Mouse (Mus musculus) MEL (cell line): ENCODE measurements around the gene Sectm1b. TPM values are rescaled to one million over a fixed set of nuclear protein-coding genes. Genes with fewer than 3 reads are reported as not detected.

ENCODE experiments used
- DNase-seq: peaks from one replicate; pipeline ENCODE4 v3.0.0; 2011; ENCODE audit warnings: low read depth, low spot score
- H3K27ac ChIP-seq: 2 replicates; pipeline ENCODE4 v1.5.1; 2012; ENCODE audit warnings: low read depth, mild to moderate bottlenecking, control low read depth, low read length, moderate library complexity; ENCODE audit not compliant: control insufficient read depth
- H3K27me3 ChIP-seq, 2 experiments: fragments of 150-350 bp in 1 of 2; sonication (generic) in 1 of 2; 2 replicates each; pipeline ENCODE4 v1.6.1; 2012; ENCODE audit warnings: low read length in 2 of 2, mild to moderate bottlenecking in 2 of 2, improper control_type of control experiment in 1 of 2, moderate library complexity in 1 of 2; ENCODE audit not compliant: insufficient read depth in 2 of 2, control insufficient read depth in 1 of 2
- H3K36me3 ChIP-seq, 2 experiments: 2 replicates each; pipeline ENCODE4 v1.6.1; 2012 to 2014; ENCODE audit warnings: low read length in 2 of 2, improper control_type of control experiment in 1 of 2, inconsistent platforms in 1 of 2, mild to moderate bottlenecking in 1 of 2; ENCODE audit not compliant: insufficient read depth in 2 of 2, control insufficient read depth in 1 of 2
- H3K4me1 ChIP-seq, 2 experiments: fragments of 150-350 bp in 1 of 2; sonication (generic) in 1 of 2; 2 replicates each; pipeline ENCODE4 v1.6.1; 2012; ENCODE audit warnings: low read length in 2 of 2, improper control_type of control experiment in 1 of 2, mild to moderate bottlenecking in 1 of 2; ENCODE audit not compliant: insufficient read depth in 2 of 2, control insufficient read depth in 1 of 2
- H3K4me3 ChIP-seq, 2 experiments: fragments of 150-350 bp in 1 of 2; sonication (generic) in 1 of 2; 2 replicates each; pipeline ENCODE4 v1.5.1; 2012; ENCODE audit warnings: low read depth in 2 of 2, low read length in 2 of 2, mild to moderate bottlenecking in 2 of 2, moderate library complexity in 2 of 2, control low read depth in 1 of 2, improper control_type of control experiment in 1 of 2; ENCODE audit not compliant: control insufficient read depth in 1 of 2, insufficient read depth in 1 of 2
- H3K79me2 ChIP-seq: 2 replicates; pipeline ENCODE4 v1.6.1; 2012; ENCODE audit warnings: mild to moderate bottlenecking, low read length, moderate library complexity; ENCODE audit not compliant: control insufficient read depth, poor library complexity, insufficient read depth
- H3K9ac ChIP-seq: 2 replicates; pipeline ENCODE4 v1.6.1; 2012; ENCODE audit warnings: low read depth, mild to moderate bottlenecking, control low read depth, low read length, moderate library complexity; ENCODE audit not compliant: control insufficient read depth, poor library complexity, severe bottlenecking
- H3K9me3 ChIP-seq: fragments of 150-350 bp; sonication (generic); replicated peaks from 2 replicates; pipeline ENCODE4 v1.6.1; 2012; ENCODE audit warnings: mild to moderate bottlenecking, low read length, improper control_type of control experiment, moderate library complexity; ENCODE audit not compliant: insufficient read depth
- CHD2 ChIP-seq: IDR thresholded peaks from 2 replicates; pipeline ENCODE4 v1.6.1; 2011; ENCODE audit warnings: low read length, improper control_type of control experiment
- CTCF ChIP-seq, 3 experiments: IDR thresholded peaks in 2 of 3; conservative IDR thresholded peaks in 1 of 3; 2 replicates each; pipeline ENCODE4 v1.5.1; 2011 to 2012; ENCODE audit warnings: low read length in 3 of 3, low read depth in 2 of 3, mild to moderate bottlenecking in 2 of 3, improper control_type of control experiment in 1 of 3, inconsistent platforms in 1 of 3, mixed read lengths in 1 of 3, moderate library complexity in 1 of 3; ENCODE audit not compliant: control insufficient read depth in 1 of 3, insufficient read depth in 1 of 3, poor library complexity in 1 of 3, severe bottlenecking in 1 of 3
- ELF1 ChIP-seq: IDR thresholded peaks from 2 replicates; pipeline ENCODE4 v1.6.1; 2014; ENCODE audit warnings: low read depth, mild to moderate bottlenecking, inconsistent platforms, low read length, improper control_type of control experiment, moderate library complexity
- GABPA ChIP-seq: IDR thresholded peaks from 2 replicates; pipeline ENCODE4 v1.6.1; 2012; ENCODE audit warnings: low read depth, mild to moderate bottlenecking, inconsistent platforms, low read length, improper control_type of control experiment, moderate library complexity
- MAFK ChIP-seq: IDR thresholded peaks from 2 replicates; pipeline ENCODE4 v1.6.1; 2011; ENCODE audit warnings: low read depth, mild to moderate bottlenecking, low read length, improper control_type of control experiment, borderline replicate concordance
- MEF2A ChIP-seq: IDR thresholded peaks from 2 replicates; pipeline ENCODE4 v1.6.1; 2014; ENCODE audit warnings: low read depth, mild to moderate bottlenecking, inconsistent platforms, low read length, improper control_type of control experiment; ENCODE audit not compliant: poor library complexity, insufficient replicate concordance, severe bottlenecking; ENCODE audit errors: extremely low read depth
- NELFE ChIP-seq: IDR thresholded peaks from 2 replicates; pipeline ENCODE4 v1.6.1; 2011; ENCODE audit warnings: low read depth, low read length, improper control_type of control experiment
- NRF1 ChIP-seq: IDR thresholded peaks from 2 replicates; pipeline ENCODE4 v1.6.1; 2014; ENCODE audit warnings: low read depth, mild to moderate bottlenecking, inconsistent platforms, low read length, improper control_type of control experiment, moderate library complexity; ENCODE audit not compliant: poor library complexity, insufficient read depth, severe bottlenecking
- POLR2AphosphoS2 ChIP-seq: IDR thresholded peaks from 2 replicates; pipeline ENCODE4 v1.6.1; 2011; ENCODE audit warnings: low read length, improper control_type of control experiment
- SIN3A ChIP-seq: IDR thresholded peaks from 2 replicates; pipeline ENCODE4 v1.6.1; 2012; ENCODE audit warnings: low read length, improper control_type of control experiment, inconsistent platforms
- TAL1 ChIP-seq: IDR thresholded peaks from 2 replicates; pipeline ENCODE4 v1.6.1; 2012; ENCODE audit warnings: mild to moderate bottlenecking, inconsistent platforms, low read length, moderate library complexity, mixed read lengths
- TBP ChIP-seq: IDR thresholded peaks from 2 replicates; pipeline ENCODE4 v1.8.0; 2011; ENCODE audit warnings: low read depth, low read length, improper control_type of control experiment
- UBTF ChIP-seq: IDR thresholded peaks from 2 replicates; pipeline ENCODE4 v1.6.1; 2012; ENCODE audit warnings: low read depth, mild to moderate bottlenecking, inconsistent platforms, low read length, improper control_type of control experiment, moderate library complexity, borderline replicate concordance; ENCODE audit not compliant: insufficient read depth
- USF1 ChIP-seq: IDR thresholded peaks from 2 replicates; pipeline ENCODE4 v1.6.1; 2014; ENCODE audit warnings: low read depth, mild to moderate bottlenecking, inconsistent platforms, low read length, improper control_type of control experiment, moderate library complexity
- ZC3H11A ChIP-seq: IDR thresholded peaks from 2 replicates; pipeline ENCODE4 v1.6.1; 2012; ENCODE audit warnings: low read depth, mild to moderate bottlenecking, inconsistent platforms, low read length, improper control_type of control experiment
- ZMIZ1 ChIP-seq: IDR thresholded peaks from 2 replicates; pipeline ENCODE4 v1.6.1; 2012; ENCODE audit warnings: low read depth, mild to moderate bottlenecking, inconsistent platforms, low read length, improper control_type of control experiment, moderate library complexity
- polyA plus RNA-seq, 2 experiments: library from polyadenylated mRNA; stranded (reverse) in 1 of 2; unstranded in 1 of 2; fragments of >175 nt in 1 of 2; fragments of >200 nt in 1 of 2; gene quantifications; 2 replicates each; pipeline versions ENCODE4 v1.2.1 to v1.2.4; 2012; ENCODE audit warnings: low replicate concordance in 2 of 2, low read depth in 1 of 2; ENCODE audit not compliant: insufficient read length in 2 of 2, insufficient read depth in 1 of 2, missing spikeins in 1 of 2
- total RNA-seq: library from RNA; depleted of rRNA; stranded (reverse); fragments of 300-350 nt; gene quantifications from 2 replicates; pipeline ENCODE4 v1.2.3, GENCODE M21; 2012

The Sectm1b gene
- total and polyA plus RNA-seq, 3 experiments = 0.14 TPM; not detected in 2

DNA sequence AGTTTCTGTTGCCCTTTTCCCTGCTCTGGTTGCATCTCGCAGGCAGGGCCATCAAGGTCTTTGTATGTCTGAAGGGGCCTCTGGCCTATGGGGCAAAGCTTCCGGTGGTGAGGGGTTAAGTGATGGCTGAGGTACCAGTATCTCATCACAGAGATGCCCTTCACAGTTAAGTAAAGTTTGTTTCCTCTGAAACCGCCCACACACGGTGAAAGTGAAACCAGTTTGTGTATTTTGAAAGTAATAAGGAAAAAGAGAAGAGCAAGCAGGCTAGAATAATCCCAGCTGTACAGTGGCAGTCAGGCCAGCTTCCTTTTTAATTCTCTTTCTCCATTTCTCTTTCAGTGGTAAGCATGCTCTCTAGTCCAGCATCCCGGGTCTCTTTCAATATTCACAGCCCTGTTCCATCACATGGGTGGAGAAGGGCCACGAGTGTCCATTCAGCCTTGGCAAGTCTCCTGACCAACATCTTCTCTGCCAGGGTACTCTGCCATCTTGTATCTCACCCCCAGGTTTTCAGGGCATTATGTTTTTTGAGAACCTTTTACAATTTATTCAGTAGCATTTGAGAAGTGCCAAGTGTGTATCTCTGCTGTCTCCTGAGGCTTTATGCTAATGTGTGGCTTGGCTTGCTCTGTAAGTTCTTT is 19.6 kb upstream of the Sectm1b start:
- Histone ChIP-seq H3K4me3 (peak overlapping the region; percentile 7 to 33; a peak in 3 of 4 replicates), H3K36me3 (peaks cover 0 to 2% of the 10 kb centered on the region in 2 experiments; a peak in 1 of 4 replicates), H3K9me3 (no peaks in the 10 kb centered on the region)
- TF ChIP-seq ZC3H11A (no peak), CHD2 (no peak), GABPA (no peak), TBP (no peak), CTCF (IDR thresholded peaks at IDR 0.05 in 2 of 3, conservative IDR thresholded peaks at IDR 0.05 in 1 of 3; ENCODE audit: control insufficient read depth in 1 of 3, insufficient read depth in 1 of 3, low read depth in 2 of 3, low read length in 3 of 3, poor library complexity in 1 of 3, severe bottlenecking in 1 of 3) (no peak), POLR2AphosphoS2 (no peak), ELF1 (no peak), NELFE (no peak)
- TF ChIP-seq, all 39 proteins: peak for 0
- no peaks in the 10 kb centered on the region; a peak in 1 of 4 replicates for H3K27me3 ChIP-seq
- peaks cover 3 to 9% of the 10 kb centered on the region in 2 experiments; a peak in 3 of 4 replicates for H3K4me1 ChIP-seq
- H3K27ac ChIP-seq = no peak overlapping the region
- DNase-seq = no peak
- H3K79me2 ChIP-seq = no peaks in the 10 kb centered on the region
- H3K9ac ChIP-seq = no peak overlapping the region

DNA sequence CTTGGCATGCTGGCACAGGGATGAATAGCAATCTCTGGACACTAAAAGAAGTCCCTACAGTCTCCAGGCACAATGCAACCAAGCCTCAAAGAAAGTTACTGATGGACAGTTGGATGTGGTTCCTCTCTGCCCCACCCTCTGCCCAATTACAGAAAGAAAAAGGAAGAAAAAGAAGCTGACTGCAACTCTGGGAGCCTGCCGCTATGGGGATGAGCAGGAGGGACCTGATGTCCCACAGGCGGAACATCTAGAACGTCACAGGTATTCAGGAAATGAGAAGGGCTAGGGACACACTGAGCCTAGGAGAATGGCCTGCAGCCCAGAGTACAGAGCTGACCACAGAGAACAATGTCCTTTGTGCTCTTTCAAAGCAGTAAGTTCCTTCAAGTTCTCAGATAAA is 18.9 kb upstream of the Sectm1b start:
- no peak for TF ChIP-seq MEF2A
- TF ChIP-seq ZMIZ1 = no peak
- TF ChIP-seq UBTF = no peak
- TF ChIP-seq USF1 = no peak
- no peak for TF ChIP-seq NRF1
- TF ChIP-seq SIN3A = no peak
- TF ChIP-seq NELFE = no peak
- TF ChIP-seq MAFK = no peak
- no peak for TF ChIP-seq TAL1
- H3K27ac ChIP-seq = no peak overlapping the region
- DNase-seq = no peak
- peaks cover 0 to 2% of the 10 kb centered on the region in 2 experiments; a peak in 1 of 4 replicates for H3K36me3 ChIP-seq
- no peaks in the 10 kb centered on the region for H3K9me3 ChIP-seq
- no peaks in the 10 kb centered on the region for H3K79me2 ChIP-seq
- no peak overlapping the region for H3K9ac ChIP-seq
- no peak overlapping the region for H3K4me3 ChIP-seq
- peaks cover 3 to 9% of the 10 kb centered on the region in 2 experiments; a peak in 3 of 4 replicates for H3K4me1 ChIP-seq
- no peaks in the 10 kb centered on the region; a peak in 1 of 4 replicates for H3K27me3 ChIP-seq
